In the genomic region with DNA sequence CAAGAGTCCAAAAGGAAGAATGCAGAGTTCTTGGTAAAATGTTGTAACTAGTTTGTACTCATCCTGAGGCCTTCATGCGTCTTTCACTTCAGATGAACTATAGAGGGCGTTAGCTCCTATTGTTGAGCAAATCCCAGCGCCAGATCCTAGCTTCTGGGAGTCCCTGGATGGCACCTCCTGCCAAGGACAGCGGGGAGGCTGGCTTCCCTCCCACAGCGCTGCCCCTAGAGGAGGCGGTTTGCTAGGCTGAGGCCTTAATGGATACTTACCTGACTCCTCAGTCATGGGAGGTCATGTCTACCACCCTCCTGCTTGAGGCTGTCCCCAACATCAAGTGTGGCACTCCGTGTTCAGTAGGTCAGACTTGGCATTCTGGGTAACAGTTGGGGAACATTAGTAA, we compare ENCODE assay signal across 24 mouse cellular contexts. TPM values are rescaled to one million over a fixed set of nuclear protein-coding genes. Genes with fewer than 3 reads are reported as not detected.
A peak's percentile ranks its signal among the peaks of the same experiment; 100 is the strongest.
DNase-seq lines count a peak whose midpoint lies in the region; ATAC-seq and TF ChIP-seq lines count a peak whose summit lies in the region.
"Had no signal": no experiment of that assay in that cellular context is flagged by ENCODE, and none has a peak within 500 bp of the region (broad histone marks: within the 10 kb centered on the region; RNA-seq: fewer than 3 reads in every experiment).

No protein-coding gene starts in this region.

- no peaks in the 10 kb centered on the region for H3K36me3 ChIP-seq in kidney, adult 2 months (ENCODE audit: control insufficient read depth, insufficient read depth, low read length)
- H3K36me3 ChIP-seq in midbrain, postnatal 0 days (ENCODE audit: insufficient read depth, low read length) = peaks cover 28% of the 10 kb centered on the region
- H3K36me3 ChIP-seq in midbrain, embryonic 10.5 days = peaks cover 26% of the 10 kb centered on the region
- H3K36me3 ChIP-seq: liver, embryonic 13.5 days had no signal

- H3K4me3 ChIP-seq in kidney, adult 2 months (ENCODE audit: insufficient read depth, low read depth, low read length) = no peak overlapping the region
- no peak overlapping the region for H3K4me3 ChIP-seq in midbrain, postnatal 0 days (ENCODE audit: low read depth, low read length)
- H3K4me3 ChIP-seq in midbrain, embryonic 10.5 days = no peak overlapping the region
- H3K4me3 ChIP-seq: hindbrain, embryonic 15.5 days; left cerebral cortex, adult 2 months; liver, embryonic 13.5 days; megakaryocyte, embryonic 14.5 days; midbrain, embryonic 15.5 days; neural tube, embryonic 15.5 days had no signal

- ATAC-seq in midbrain, postnatal 0 days (ENCODE audit: low FRiP score) = no peak
- ATAC-seq: midbrain, embryonic 15.5 days had no signal

- H3K27me3 ChIP-seq in kidney, adult 2 months (replicated peaks; ENCODE audit: control insufficient read depth, insufficient read depth, low read length) = no peaks in the 10 kb centered on the region
- no peaks in the 10 kb centered on the region for H3K27me3 ChIP-seq in midbrain, postnatal 0 days (ENCODE audit: insufficient read depth, low read length)
- no peaks in the 10 kb centered on the region for H3K27me3 ChIP-seq in midbrain, embryonic 10.5 days (ENCODE audit: low read depth, poor library complexity, severe bottlenecking)
- H3K27me3 ChIP-seq: hindbrain, embryonic 15.5 days; liver, embryonic 13.5 days; megakaryocyte, embryonic 14.5 days; midbrain, embryonic 15.5 days; neural tube, embryonic 15.5 days had no signal

- peaks cover 6% of the 10 kb centered on the region for H3K4me1 ChIP-seq in kidney, adult 2 months (ENCODE audit: control insufficient read depth, insufficient read depth, low read length)
- H3K4me1 ChIP-seq in midbrain, postnatal 0 days (ENCODE audit: insufficient read depth, low read length) = peaks cover 8% of the 10 kb centered on the region; the same call in 1 of the 2 replicates
- H3K4me1 ChIP-seq in midbrain, embryonic 10.5 days = peaks cover 39% of the 10 kb centered on the region

- H3K9ac ChIP-seq in midbrain, postnatal 0 days (replicated peaks; ENCODE audit: low read length, poor library complexity, severe bottlenecking) = no peak overlapping the region
- H3K9ac ChIP-seq: hindbrain, embryonic 15.5 days; liver, embryonic 13.5 days; midbrain, embryonic 15.5 days; neural tube, embryonic 15.5 days had no signal

- H3K9me3 ChIP-seq in midbrain, postnatal 0 days (ENCODE audit: low read length) = no peaks in the 10 kb centered on the region
- no peaks in the 10 kb centered on the region for H3K9me3 ChIP-seq in midbrain, embryonic 10.5 days (replicated peaks)
- H3K9me3 ChIP-seq: hindbrain, embryonic 15.5 days; liver, embryonic 13.5 days; megakaryocyte, embryonic 14.5 days; midbrain, embryonic 15.5 days; neural tube, embryonic 15.5 days had no signal

- 95% methylated on average over 7 of the region's 7 CpGs for WGBS in kidney, adult 2 months
- WGBS in midbrain, postnatal 0 days = 91% methylated on average over 7 of the region's 7 CpGs
- 86% methylated on average over 7 of the region's 7 CpGs for WGBS in midbrain, embryonic 10.5 days

- H3K27ac ChIP-seq in kidney, adult 2 months (ENCODE audit: insufficient read depth, low read depth, low read length) = no peak overlapping the region
- no peak overlapping the region for H3K27ac ChIP-seq in midbrain, postnatal 0 days (ENCODE audit: low read depth, low read length)
- no peak overlapping the region for H3K27ac ChIP-seq in midbrain, embryonic 10.5 days (replicated peaks)
- H3K27ac ChIP-seq: hindbrain, embryonic 15.5 days; liver, embryonic 13.5 days; midbrain, embryonic 15.5 days; neural tube, embryonic 15.5 days had no signal

- peak; percentile 53 to 66 for DNase-seq in adrenal gland, postnatal 36 days
- no peak for DNase-seq in adrenal gland, adult 8-10 months
- no peak for DNase-seq in kidney, adult 2 months
- DNase-seq in kidney, adult 9 months = no peak
- DNase-seq in midbrain, postnatal 0 days (ENCODE audit: low spot score) = no peak
- DNase-seq in midbrain, embryonic 10.5 days (ENCODE audit: low spot score) = no peak
- no peak for DNase-seq in urinary bladder, postnatal 4 days (ENCODE audit: low spot score in 2 of 2)
- DNase-seq: B cell, adult 2 months; cerebellum, adult 9-11 months; heart, postnatal 14 days; kidney, adult 11 months; kidney, postnatal 14 days; layer of hippocampus, adult 9-11 months; left cerebral cortex, postnatal 4 days; liver, embryonic 13.5 days; lung, postnatal 10 days; thymus, postnatal 36 days had no signal

- no peak overlapping the region for H3K4me2 ChIP-seq in midbrain, postnatal 0 days (ENCODE audit: low read depth, low read length, poor library complexity, severe bottlenecking)
- H3K4me2 ChIP-seq: heart, embryonic 11.5 days; hindbrain, embryonic 15.5 days; liver, embryonic 13.5 days; midbrain, embryonic 15.5 days; neural tube, embryonic 15.5 days had no signal

- TF ChIP-seq POLR2A in kidney, adult 2 months (IDR thresholded peaks at IDR 0.05; ENCODE audit: low read depth, low read length) = no peak

- 0 out of 2 replicates have a peak, but pooled peaks have one; percentile 7 for TF ChIP-seq CTCF in kidney, adult 2 months (conservative IDR thresholded peaks at IDR 0.05; ENCODE audit: insufficient read depth, insufficient read length, low read depth, low read length)
- peak; percentile 48 for TF ChIP-seq CTCF in midbrain, postnatal 0 days (IDR thresholded peaks at IDR 0.05)

RNA-seq across cellular contexts. Expression of a gene that starts 16.0 kb away (rescaled TPM):
- 10 to 100 TPM; 12.2 to 18.8 TPM for total RNA-seq in adrenal gland, postnatal 36 days (2021)
- total RNA-seq in adrenal gland, adult 8-10 months (2022) = 10 to 100 TPM; 18.4 to 33.8 (median 20.6) TPM
- 25.3 and 27.7 TPM in 2 replicates for polyA plus RNA-seq in kidney, adult 2 months (2012; rRNA removed)
- 5.9 and 8.3 TPM in 2 replicates for total RNA-seq in midbrain, postnatal 0 days (2014; rRNA removed)
- polyA plus RNA-seq in midbrain, postnatal 0 days (2015; fragmentation: Nextera tagmentation; extraction: Ambion mirVana) = 5.1 and 5.4 TPM in 2 replicates
- polyA plus RNA-seq in midbrain, embryonic 10.5 days (2016; fragmentation: Nextera tagmentation; extraction: Ambion mirVana) = 14.9 and 15.8 TPM in 2 replicates

RNA-seq across cellular contexts. Expression of a gene that starts 27.5 kb away (rescaled TPM):
- not detected for total RNA-seq in adrenal gland, postnatal 36 days (2021)
- under 1 TPM in 1 of 4 experiments, not detected in 3; 0.23 TPM for total RNA-seq in adrenal gland, adult 8-10 months (2022)
- polyA plus RNA-seq in kidney, adult 2 months (2012; rRNA removed) = 1.1 and 1.5 TPM in 2 replicates
- total RNA-seq in midbrain, postnatal 0 days (2014; rRNA removed) = 4.7 TPM in 1 of 2 replicates, not detected in the other
- polyA plus RNA-seq in midbrain, postnatal 0 days (2015; fragmentation: Nextera tagmentation; extraction: Ambion mirVana) = 0.11 and 0.12 TPM in 2 replicates
- polyA plus RNA-seq in midbrain, embryonic 10.5 days (2016; fragmentation: Nextera tagmentation; extraction: Ambion mirVana) = 0.19 and 0.48 TPM in 2 replicates
- total RNA-seq: gastrocnemius, adult 18-20 months; left cerebral cortex, postnatal 4 days had no signal
- polyA plus RNA-seq: liver, embryonic 13.5 days had no signal

Comparison
In these comparisons a context has a peak if more than half of its experiments do, and no peak if none do; other contexts are left out.
1. DNase-seq: peak in adrenal gland, postnatal 36 days (2 of 2); none in adrenal gland, adult 8-10 months (single experiment), kidney, adult 2 months (single experiment), kidney, adult 9 months (single experiment), midbrain, postnatal 0 days (single experiment), midbrain, embryonic 10.5 days (single experiment) and urinary bladder, postnatal 4 days (0 of 2).